ENCODE assay signal across 8 mouse cellular contexts in genomic region chr2:178574859-178575258, GRCm38 (mm10).
DNase-seq lines count a peak whose midpoint lies in the region; ATAC-seq and TF ChIP-seq lines count a peak whose summit lies in the region.

No protein-coding gene starts in this region.

- ATAC-seq in intestine, postnatal 0 days: no peak
- no peak for ATAC-seq in intestine, embryonic 16.5 days
- no peak for ATAC-seq in midbrain, postnatal 0 days (ENCODE audit: low FRiP score)

- peak; percentile 62 for DNase-seq in ZHBTc4 (ENCODE audit: low read depth, low spot score)
- DNase-seq in cerebellum, postnatal 25 days: peak; percentile 70 to 83
- DNase-seq in heart, postnatal 14 days: peak; percentile 63 to 79
- peak; percentile 82 to 85 for DNase-seq in left cerebral cortex, adult 18-20 months (ENCODE audit: low spot score in 2 of 2)
- DNase-seq in midbrain, postnatal 0 days (ENCODE audit: low spot score): peak; percentile 84
- peak; percentile 82 for DNase-seq in thymus, postnatal 14 days

- H3K9ac ChIP-seq in intestine, postnatal 0 days (ENCODE audit: low read depth, low read length): no peak overlapping the region
- H3K9ac ChIP-seq in intestine, embryonic 16.5 days (ENCODE audit: low read depth, low read length): no peak overlapping the region
- no peak overlapping the region for H3K9ac ChIP-seq in midbrain, postnatal 0 days (replicated peaks; ENCODE audit: low read length, poor library complexity, severe bottlenecking)

- WGBS in intestine, postnatal 0 days: 38% methylated on average over 4 of the region's 4 CpGs
- 46% methylated on average over 4 of the region's 4 CpGs for WGBS in intestine, embryonic 16.5 days
- 47% methylated on average over 4 of the region's 4 CpGs for WGBS in midbrain, postnatal 0 days

- peak; percentile 75 for TF ChIP-seq CTCF in intestine, postnatal 0 days (IDR thresholded peaks at IDR 0.05; ENCODE audit: low read depth)
- TF ChIP-seq CTCF in midbrain, postnatal 0 days (IDR thresholded peaks at IDR 0.05): peak; percentile 78

- H3K36me3 ChIP-seq in intestine, postnatal 0 days (ENCODE audit: control insufficient read depth, insufficient read depth): no peaks in the 10 kb centered on the region
- no peaks in the 10 kb centered on the region for H3K36me3 ChIP-seq in intestine, embryonic 16.5 days (ENCODE audit: control insufficient read depth, insufficient read depth, low read length)
- no peaks in the 10 kb centered on the region for H3K36me3 ChIP-seq in midbrain, postnatal 0 days (ENCODE audit: insufficient read depth, low read length)

- H3K27me3 ChIP-seq in intestine, postnatal 0 days (replicated peaks; ENCODE audit: control insufficient read depth, insufficient read depth, low read length): no peaks in the 10 kb centered on the region
- H3K27me3 ChIP-seq in intestine, embryonic 16.5 days (replicated peaks; ENCODE audit: control insufficient read depth, insufficient read depth, low read length): no peaks in the 10 kb centered on the region
- H3K27me3 ChIP-seq in midbrain, postnatal 0 days (ENCODE audit: insufficient read depth, low read length): no peaks in the 10 kb centered on the region

- H3K27ac ChIP-seq in intestine, postnatal 0 days (ENCODE audit: low read depth, low read length): no peak overlapping the region
- H3K27ac ChIP-seq in intestine, embryonic 16.5 days (ENCODE audit: low read length): no peak overlapping the region
- H3K27ac ChIP-seq in midbrain, postnatal 0 days (ENCODE audit: low read depth, low read length): no peak overlapping the region

- no peaks in the 10 kb centered on the region for H3K9me3 ChIP-seq in intestine, postnatal 0 days (ENCODE audit: control insufficient read depth)
- H3K9me3 ChIP-seq in intestine, embryonic 16.5 days (ENCODE audit: control insufficient read depth, low read length): no peaks in the 10 kb centered on the region
- H3K9me3 ChIP-seq in midbrain, postnatal 0 days (ENCODE audit: low read length): no peaks in the 10 kb centered on the region

- intact Hi-C loops in heart, postnatal 14 days (cut with DNase I): loop anchor here (2.0 to 10.0 kb wide), 5 partner anchors 52 to 1302 kb away; no protein-coding TSS in a partner anchor

- no peaks in the 10 kb centered on the region for H3K4me1 ChIP-seq in intestine, postnatal 0 days (replicated peaks; ENCODE audit: control insufficient read depth, insufficient read depth, low read length)
- peaks cover 2% of the 10 kb centered on the region; the same call in 1 of the 2 replicates for H3K4me1 ChIP-seq in intestine, embryonic 16.5 days (ENCODE audit: control insufficient read depth, insufficient read depth, low read length)
- H3K4me1 ChIP-seq in midbrain, postnatal 0 days (ENCODE audit: insufficient read depth, low read length): peaks cover 2% of the 10 kb centered on the region; the same call in 1 of the 2 replicates

- H3K4me3 ChIP-seq in intestine, postnatal 0 days (ENCODE audit: low read depth, low read length): no peak overlapping the region
- no peak overlapping the region for H3K4me3 ChIP-seq in intestine, embryonic 16.5 days (ENCODE audit: low read length)
- no peak overlapping the region for H3K4me3 ChIP-seq in midbrain, postnatal 0 days (ENCODE audit: low read depth, low read length)

- H3K4me2 ChIP-seq in intestine, postnatal 0 days (replicated peaks; ENCODE audit: low read depth): no peak overlapping the region
- H3K4me2 ChIP-seq in intestine, embryonic 16.5 days (ENCODE audit: low read depth, low read length): no peak overlapping the region
- H3K4me2 ChIP-seq in midbrain, postnatal 0 days (ENCODE audit: low read depth, low read length, poor library complexity, severe bottlenecking): no peak overlapping the region
